8 mouse cellular contexts compared by ENCODE assay signal in genomic region chr3:144201794-144202573, GRCm38 (mm10). TPM values are rescaled to one million over a fixed set of nuclear protein-coding genes. Genes with fewer than 3 reads are reported as not detected.
DNase-seq lines count a peak whose midpoint lies in the region; ATAC-seq and TF ChIP-seq lines count a peak whose summit lies in the region.

No protein-coding gene starts in this region.

- H3K36me3 ChIP-seq in embryonic facial prominence, embryonic 10.5 days (replicated peaks), result peaks cover 23% of the 10 kb centered on the region
- H3K36me3 ChIP-seq in heart, embryonic 11.5 days (ENCODE audit: control insufficient read depth, insufficient read depth, low read length), result no peaks in the 10 kb centered on the region
- peaks cover 18% of the 10 kb centered on the region for H3K36me3 ChIP-seq in kidney, embryonic 15.5 days
- H3K36me3 ChIP-seq in liver, postnatal 0 days (replicated peaks; ENCODE audit: insufficient read depth, low read length), result no peaks in the 10 kb centered on the region; the same call in 1 of the 2 replicates
- peaks cover 5% of the 10 kb centered on the region; the same call in 1 of the 2 replicates for H3K36me3 ChIP-seq in neural tube, embryonic 13.5 days
- no peaks in the 10 kb centered on the region for H3K36me3 ChIP-seq in testis, adult 2 months (ENCODE audit: control insufficient read depth, insufficient read depth, low read length)

- peak overlapping the region; percentile 64 for H3K4me3 ChIP-seq in left cerebral cortex, adult 2 months
- H3K4me3 ChIP-seq in embryonic facial prominence, embryonic 10.5 days, result peak overlapping the region; percentile 93
- peak overlapping the region; percentile 90 for H3K4me3 ChIP-seq in heart, embryonic 11.5 days (ENCODE audit: low read depth, low read length)
- H3K4me3 ChIP-seq in kidney, embryonic 15.5 days (replicated peaks), result peak overlapping the region; percentile 81
- peak overlapping the region; percentile 74 for H3K4me3 ChIP-seq in liver, postnatal 0 days (ENCODE audit: low read depth, low read length)
- H3K4me3 ChIP-seq in neural tube, embryonic 13.5 days, result peak overlapping the region; percentile 90
- peak overlapping the region; percentile 77 for H3K4me3 ChIP-seq in testis, adult 2 months (ENCODE audit: control insufficient read depth, low read depth, low read length)

- no peak for TF ChIP-seq POLR2A in testis, adult 2 months (IDR thresholded peaks at IDR 0.05; ENCODE audit: control insufficient read depth, low read depth, low read length)

- no peak for TF ChIP-seq EP300 in liver, postnatal 0 days (IDR thresholded peaks at IDR 0.05; ENCODE audit: low read depth)

- DNase-seq in left cerebral cortex, adult 2 months (ENCODE audit: extremely low spot score in 1 of 2, low spot score in 2 of 2), result peak; percentile 71 to 82
- no peak for DNase-seq in left cerebral cortex, adult 9 months (ENCODE audit: low spot score in 2 of 2)
- DNase-seq in embryonic facial prominence, embryonic 10.5 days (ENCODE audit: low spot score), result peak; percentile 95
- DNase-seq in liver, postnatal 0 days, result peak; percentile 88

- no peak; the same call in 1 of the 2 replicates for TF ChIP-seq CTCF in left cerebral cortex, adult 2 months (IDR thresholded peaks at IDR 0.05)
- TF ChIP-seq CTCF in liver, postnatal 0 days (IDR thresholded peaks at IDR 0.05; ENCODE audit: low read depth), result peak; percentile 20
- TF ChIP-seq CTCF in testis, adult 2 months (IDR thresholded peaks at IDR 0.05; ENCODE audit: control insufficient read depth, insufficient read depth, insufficient replicate concordance, low read depth, low read length), result no peak

- H3K9ac ChIP-seq in heart, embryonic 11.5 days (ENCODE audit: low read depth, low read length), result peak overlapping the region; percentile 97
- H3K9ac ChIP-seq in kidney, embryonic 15.5 days, result peak overlapping the region; percentile 83
- peak overlapping the region; percentile 87 for H3K9ac ChIP-seq in liver, postnatal 0 days (replicated peaks)
- peak overlapping the region; percentile 96 for H3K9ac ChIP-seq in neural tube, embryonic 13.5 days

- H3K27me3 ChIP-seq in embryonic facial prominence, embryonic 10.5 days (replicated peaks; ENCODE audit: low read depth, poor library complexity, severe bottlenecking), result no peaks in the 10 kb centered on the region
- H3K27me3 ChIP-seq in heart, embryonic 11.5 days (ENCODE audit: control insufficient read depth, insufficient read depth, low read length), result no peaks in the 10 kb centered on the region
- no peaks in the 10 kb centered on the region for H3K27me3 ChIP-seq in kidney, embryonic 15.5 days
- H3K27me3 ChIP-seq in liver, postnatal 0 days (ENCODE audit: insufficient read depth, low read length), result no peaks in the 10 kb centered on the region
- H3K27me3 ChIP-seq in neural tube, embryonic 13.5 days, result no peaks in the 10 kb centered on the region
- H3K27me3 ChIP-seq in testis, adult 2 months (ENCODE audit: control insufficient read depth, insufficient read depth, low read length), result peaks cover 6% of the 10 kb centered on the region

- H3K4me1 ChIP-seq in embryonic facial prominence, embryonic 10.5 days, result peaks cover 58% of the 10 kb centered on the region
- peaks cover 21% of the 10 kb centered on the region for H3K4me1 ChIP-seq in heart, embryonic 11.5 days (ENCODE audit: control insufficient read depth, insufficient read depth, low read length)
- H3K4me1 ChIP-seq in kidney, embryonic 15.5 days, result peaks cover 54% of the 10 kb centered on the region
- H3K4me1 ChIP-seq in liver, postnatal 0 days (ENCODE audit: insufficient read depth), result peaks cover 29% of the 10 kb centered on the region
- H3K4me1 ChIP-seq in neural tube, embryonic 13.5 days (replicated peaks), result peaks cover 69% of the 10 kb centered on the region
- H3K4me1 ChIP-seq in testis, adult 2 months (ENCODE audit: control insufficient read depth, insufficient read depth, low read length), result peaks cover 9% of the 10 kb centered on the region

- intact Hi-C loops in left cerebral cortex, adult 2 months (cut with DNase I), result loop anchor here (2.0 to 10.0 kb wide), 9 partner anchors 195 to 1097 kb away; no protein-coding TSS in a partner anchor

- H3K9me3 ChIP-seq in embryonic facial prominence, embryonic 10.5 days, result no peaks in the 10 kb centered on the region
- H3K9me3 ChIP-seq in heart, embryonic 11.5 days (replicated peaks; ENCODE audit: control insufficient read depth, low read length), result no peaks in the 10 kb centered on the region
- no peaks in the 10 kb centered on the region for H3K9me3 ChIP-seq in kidney, embryonic 15.5 days (replicated peaks)
- no peaks in the 10 kb centered on the region for H3K9me3 ChIP-seq in liver, postnatal 0 days (ENCODE audit: low read length)
- H3K9me3 ChIP-seq in neural tube, embryonic 13.5 days, result no peaks in the 10 kb centered on the region

- H3K27ac ChIP-seq in left cerebral cortex, adult 2 months, result peak overlapping the region; percentile 97
- H3K27ac ChIP-seq in embryonic facial prominence, embryonic 10.5 days (replicated peaks), result peak overlapping the region; percentile 99
- H3K27ac ChIP-seq in heart, embryonic 11.5 days (ENCODE audit: low read depth, low read length), result peak overlapping the region; percentile 88
- H3K27ac ChIP-seq in kidney, embryonic 15.5 days, result peak overlapping the region; percentile 99
- H3K27ac ChIP-seq in liver, postnatal 0 days (ENCODE audit: low read depth), result peak overlapping the region; percentile 98
- H3K27ac ChIP-seq in neural tube, embryonic 13.5 days (replicated peaks), result peak overlapping the region; percentile 99
- peak overlapping the region; percentile 19; the same call in 1 of the 2 replicates for H3K27ac ChIP-seq in testis, adult 2 months (ENCODE audit: control insufficient read depth, insufficient read depth, low read depth, low read length)

- peak overlapping the region; percentile 99 for H3K4me2 ChIP-seq in heart, embryonic 11.5 days
- H3K4me2 ChIP-seq in kidney, embryonic 15.5 days, result peak overlapping the region; percentile 82
- peak overlapping the region; percentile 97 for H3K4me2 ChIP-seq in liver, postnatal 0 days (ENCODE audit: low read depth, low read length)
- peak overlapping the region; percentile 86 for H3K4me2 ChIP-seq in neural tube, embryonic 13.5 days

- ATAC-seq in heart, embryonic 11.5 days (replicated peaks; ENCODE audit: insufficient number of reproducible peaks, low FRiP score, low TSS enrichment), result peak; percentile 79
- ATAC-seq in kidney, embryonic 15.5 days (replicated peaks; ENCODE audit: low FRiP score), result peak; percentile 54
- peak; percentile 56 for ATAC-seq in liver, postnatal 0 days
- peak; percentile 7 for ATAC-seq in neural tube, embryonic 13.5 days (ENCODE audit: low read depth)

- WGBS in embryonic facial prominence, embryonic 10.5 days, result under 1% methylated on average over 64 of the region's 64 CpGs
- 1% methylated on average over 50 of the region's 64 CpGs for WGBS in heart, embryonic 11.5 days (ENCODE audit: insufficient replicate concordance)
- under 1% methylated on average over 60 of the region's 64 CpGs for WGBS in kidney, embryonic 15.5 days
- WGBS in liver, postnatal 0 days (ENCODE audit: insufficient replicate concordance), result 1% methylated on average over 42 of the region's 64 CpGs
- WGBS in neural tube, embryonic 13.5 days, result under 1% methylated on average over 57 of the region's 64 CpGs

RNA-seq across cellular contexts. Expression of gene Lmo4, which starts 3.0 kb away (rescaled TPM):
- total RNA-seq in left cerebral cortex, adult 2 months (2021), result 100 to 1,000 TPM; 294 to 324 TPM
- 61.2 and 66.3 TPM in 2 replicates for polyA plus RNA-seq in embryonic facial prominence, embryonic 10.5 days (2016; fragmentation: Nextera tagmentation; extraction: Ambion mirVana)
- polyA plus RNA-seq in heart, embryonic 11.5 days (2014; fragmentation: Nextera tagmentation; extraction: Ambion mirVana), result 53.4 and 54.4 TPM in 2 replicates
- polyA plus RNA-seq in kidney, embryonic 15.5 days (2015; fragmentation: Nextera tagmentation; extraction: Ambion mirVana), result 58.6 and 62.0 TPM in 2 replicates
- 17.4 and 19.1 TPM in 2 replicates for polyA plus RNA-seq in liver, postnatal 0 days (2015; fragmentation: Nextera tagmentation; extraction: Ambion mirVana)
- polyA plus RNA-seq in neural tube, embryonic 13.5 days (2015; fragmentation: Nextera tagmentation; extraction: Ambion mirVana), result 68.9 and 73.4 TPM in 2 replicates
- polyA plus RNA-seq in testis, adult 2 months (2012; rRNA removed), result 10.3 and 12.4 TPM in 2 replicates

Comparison
In these comparisons a context has a peak if more than half of its experiments do, and no peak if none do; other contexts are left out.
1. DNase-seq: peak in left cerebral cortex, adult 2 months (2 of 2), embryonic facial prominence, embryonic 10.5 days (single experiment) and liver, postnatal 0 days (single experiment); none in left cerebral cortex, adult 9 months (0 of 2).
2. H3K27ac ChIP-seq: peak in every context shown above with its lines; median percentile 99 in embryonic facial prominence, embryonic 10.5 days; 99 in kidney, embryonic 15.5 days; 99 in neural tube, embryonic 13.5 days; 98 in liver, postnatal 0 days; 97 in left cerebral cortex, adult 2 months; 88 in heart, embryonic 11.5 days; 19 in testis, adult 2 months.
3. ATAC-seq: peak in every context shown above with its lines; median percentile 79 in heart, embryonic 11.5 days; 56 in liver, postnatal 0 days; 54 in kidney, embryonic 15.5 days; 7 in neural tube, embryonic 13.5 days.
4. Peak in every context shown above with its lines, with median percentiles within 50 percentile points of each other: H3K4me3 ChIP-seq, H3K4me2 ChIP-seq and H3K9ac ChIP-seq.